Mouse (Mus musculus): ENCODE data around the gene Dtx4.
"Not testable (repeated sequence)": the region's sequence is repeated elsewhere in the genome, so short reads cannot be mapped to it uniquely, and the experiment has no call there.

Gene Dtx4

GRCm38 (mm10) chr19:12501370-12502347 is at the start of gene Dtx4:
Gene Dtx4 (minus strand): TSS chr19:12501454.
- DNase-seq, result peak; percentile 93

- DNase-seq, result no peak
Measured at GRCm38 (mm10) chr19:12550005-12550942, 49.0 kb upstream of the Dtx4 start.

- DNase-seq, result no peak
Measured at GRCm38 (mm10) chr19:12549166-12549565, 47.9 kb upstream of the Dtx4 start.

- not testable (repeated sequence) for DNase-seq
Measured at GRCm38 (mm10) chr19:12545440-12545839, 44.2 kb upstream of the Dtx4 start, which contains the start of gene Fam111a. Gene Fam111a (plus strand): TSS chr19:12545740.

GRCm38 (mm10) chr19:12541644-12542043 is 40.4 kb upstream of the Dtx4 start:
- no peak for DNase-seq

GRCm38 (mm10) chr19:12540727-12541126 is 39.5 kb upstream of the Dtx4 start:
- DNase-seq, result no peak

GRCm38 (mm10) chr19:12539975-12540374 is 38.7 kb upstream of the Dtx4 start:
- no peak for DNase-seq

GRCm38 (mm10) chr19:12537168-12537567 is 35.9 kb upstream of the Dtx4 start:
- DNase-seq, result no peak

- DNase-seq, result no peak
Measured at GRCm38 (mm10) chr19:12523377-12523776, 22.1 kb upstream of the Dtx4 start.

- no peak for DNase-seq
Measured at GRCm38 (mm10) chr19:12518541-12518890, 17.3 kb upstream of the Dtx4 start.

GRCm38 (mm10) chr19:12517671-12518540 is 16.7 kb upstream of the Dtx4 start:
- peak; percentile 30 for DNase-seq

- DNase-seq, result no peak
Measured at GRCm38 (mm10) chr19:12514621-12515020, 13.4 kb upstream of the Dtx4 start.

- DNase-seq, result no peak
Measured at GRCm38 (mm10) chr19:12502756-12503155, 1.5 kb upstream of the Dtx4 start.

- peak; percentile 40 for DNase-seq
Measured at GRCm38 (mm10) chr19:12500881-12501311, 358 bp downstream of the Dtx4 start.

- peak; percentile 59 for DNase-seq
Measured at GRCm38 (mm10) chr19:12500124-12500523, 1.1 kb downstream of the Dtx4 start.

GRCm38 (mm10) chr19:12499485-12499884 is 1.8 kb downstream of the Dtx4 start:
- no peak for DNase-seq

GRCm38 (mm10) chr19:12498941-12499340 is 2.3 kb downstream of the Dtx4 start:
- DNase-seq, result no peak

- no peak for DNase-seq
Measured at GRCm38 (mm10) chr19:12498321-12498720, 2.9 kb downstream of the Dtx4 start.

- DNase-seq, result no peak
Measured at GRCm38 (mm10) chr19:12497909-12498308, 3.3 kb downstream of the Dtx4 start.

- no peak for DNase-seq
Measured at GRCm38 (mm10) chr19:12496241-12496640, 5.0 kb downstream of the Dtx4 start.

- no peak for DNase-seq
Measured at GRCm38 (mm10) chr19:12494972-12495535, 6.2 kb downstream of the Dtx4 start.

- DNase-seq, result no peak
Measured at GRCm38 (mm10) chr19:12494187-12494458, 7.1 kb downstream of the Dtx4 start.

Measured in right cerebral cortex, postnatal 14 days (tissue).